Mouse (Mus musculus) stomach, embryonic 14.5 days (tissue): Measurements from ENCODE around the gene Dapk1. TPM values are rescaled to one million over a fixed set of nuclear protein-coding genes. Genes with fewer than 3 reads are reported as not detected.

Experiments
- ATAC-seq: fragments of 200-750 bp; cut with Nextera tagmentation; 2 replicates; pipeline ENCODE4 v1.8.0; 2017; ENCODE audit warnings: low read depth, moderate TSS enrichment; ENCODE audit not compliant: insufficient number of reproducible peaks, insufficient read depth, low FRiP score
- H3K27ac ChIP-seq: fragments of 300-500 bp; sonication (generic); 2 replicates; pipeline ENCODE4 v1.5.1; 2014; ENCODE audit warnings: mild to moderate bottlenecking, low read length, moderate library complexity, mixed read lengths
- H3K27me3 ChIP-seq: fragments of 300-500 bp; sonication (generic); 2 replicates; pipeline ENCODE4 v1.6.1; 2014; ENCODE audit warnings: low read length, control low read depth, mixed read lengths; ENCODE audit not compliant: control insufficient read depth, insufficient read depth
- H3K36me3 ChIP-seq: fragments of 300-500 bp; sonication (generic); 2 replicates; pipeline ENCODE4 v1.6.1; 2014; ENCODE audit warnings: mild to moderate bottlenecking, control low read depth, low read length, moderate library complexity, mixed read lengths; ENCODE audit not compliant: control insufficient read depth, insufficient read depth
- H3K4me1 ChIP-seq: fragments of 300-500 bp; sonication (generic); 2 replicates; pipeline ENCODE4 v1.6.1; 2014; ENCODE audit warnings: low read length, control low read depth, mixed read lengths; ENCODE audit not compliant: control insufficient read depth, insufficient read depth
- H3K4me2 ChIP-seq: fragments of 300-500 bp; sonication (generic); replicated peaks from 2 replicates; pipeline ENCODE4 v1.6.1; 2014; ENCODE audit warnings: low read depth, low read length, control low read depth
- H3K4me3 ChIP-seq: fragments of 300-500 bp; sonication (generic); 2 replicates; pipeline ENCODE4 v1.5.1; 2014; ENCODE audit warnings: low read depth, low read length, control low read depth
- H3K9ac ChIP-seq: fragments of 300-500 bp; sonication (generic); replicated peaks from 2 replicates; pipeline ENCODE4 v1.6.1; 2014; ENCODE audit warnings: low read depth, mild to moderate bottlenecking, control low read depth, low read length, moderate library complexity, mixed read lengths
- H3K9me3 ChIP-seq: fragments of 300-500 bp; sonication (generic); 2 replicates; pipeline ENCODE4 v1.6.1; 2016; ENCODE audit warnings: low read depth, low read length, control low read depth; ENCODE audit not compliant: control insufficient read depth
- WGBS: fragments of 180-500 bp; shearing (Covaris S2); extraction: QIAGEN DNeasy Blood & Tissue Kit; methylation state at CpG from one replicate; pipeline ENCODE4 v1.1.7; 2014; 5-methylcytosine and 5-hydroxymethylcytosine counted together
- polyA plus RNA-seq: library from polyadenylated mRNA; unstranded; fragments of >200 nt; fragmentation: Nextera tagmentation; extraction: Ambion mirVana; gene quantifications from 2 replicates; pipeline ENCODE4 v1.2.1, GENCODE M21; 2014

Gene Dapk1
- 16.2 and 21.6 TPM in 2 replicates for polyA plus RNA-seq

DNA sequence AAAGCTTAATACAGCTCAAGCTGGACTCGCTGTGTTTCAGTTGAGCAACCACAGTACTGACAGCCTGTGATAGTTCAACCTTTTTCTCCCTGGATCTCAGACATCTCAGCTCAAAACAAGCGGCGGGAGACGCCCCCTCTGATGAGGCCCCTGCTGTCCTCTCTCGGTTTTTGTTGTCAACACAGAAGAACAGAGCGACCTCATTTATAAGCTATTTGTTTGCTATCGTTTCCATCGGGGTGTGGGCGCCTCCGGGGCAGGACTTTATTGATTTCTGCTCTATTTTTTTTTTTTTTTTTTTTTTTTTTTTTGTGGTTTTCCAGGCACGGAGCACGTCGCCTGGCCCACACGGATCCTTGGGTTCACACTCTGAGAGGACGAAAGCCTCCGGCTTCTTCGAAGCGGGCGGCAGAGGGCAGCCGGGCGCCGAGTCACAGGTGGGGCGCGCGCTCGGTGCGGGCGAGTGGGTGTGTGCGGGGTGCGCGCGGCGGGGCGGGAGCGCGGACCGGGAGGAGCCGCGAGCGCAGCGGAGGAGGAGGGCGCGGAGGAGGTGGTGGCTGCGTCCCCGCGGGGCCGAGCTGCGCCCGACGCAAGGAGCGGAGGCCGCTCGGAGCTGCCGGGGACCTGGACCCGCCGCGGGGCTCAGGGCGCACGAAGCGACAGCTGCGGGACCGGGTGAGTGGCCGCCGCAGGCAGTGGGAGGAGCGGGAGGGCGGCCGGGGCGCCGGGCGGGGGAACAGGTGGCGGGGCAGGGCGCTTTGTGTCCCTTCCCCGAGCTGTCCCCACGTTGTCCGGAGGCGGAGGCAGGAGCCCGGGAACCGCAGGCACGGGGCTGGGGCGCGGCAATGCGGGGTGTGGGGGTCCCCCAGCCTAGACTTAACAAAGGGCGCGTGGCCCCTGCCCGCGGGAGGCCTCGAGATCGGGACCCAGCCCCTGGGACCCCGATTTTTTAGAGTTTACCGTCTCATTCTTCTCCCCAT, at the start of gene Dapk1:
Gene Dapk1 (plus strand): TSS at position 512 of the 980 bp plus-strand sequence.
- Histone ChIP-seq H3K9me3 (no peaks in the 10 kb centered on the region), H3K9ac (peak within 1 kb of the TSS; percentile 65), H3K4me1 (peaks cover 7% of the 10 kb centered on the region; the same call in 1 of the 2 replicates), H3K27ac (peak within 1 kb of the TSS; percentile 79), H3K27me3 (no peaks in the 10 kb centered on the region), H3K4me3 (peak within 1 kb of the TSS; percentile 80), H3K4me2 (peak within 1 kb of the TSS; percentile 85), H3K36me3 (no peaks in the 10 kb centered on the region)
- peak; percentile 90 for ATAC-seq
- WGBS = under 1% methylated on average over 55 of the region's 90 CpGs

DNA sequence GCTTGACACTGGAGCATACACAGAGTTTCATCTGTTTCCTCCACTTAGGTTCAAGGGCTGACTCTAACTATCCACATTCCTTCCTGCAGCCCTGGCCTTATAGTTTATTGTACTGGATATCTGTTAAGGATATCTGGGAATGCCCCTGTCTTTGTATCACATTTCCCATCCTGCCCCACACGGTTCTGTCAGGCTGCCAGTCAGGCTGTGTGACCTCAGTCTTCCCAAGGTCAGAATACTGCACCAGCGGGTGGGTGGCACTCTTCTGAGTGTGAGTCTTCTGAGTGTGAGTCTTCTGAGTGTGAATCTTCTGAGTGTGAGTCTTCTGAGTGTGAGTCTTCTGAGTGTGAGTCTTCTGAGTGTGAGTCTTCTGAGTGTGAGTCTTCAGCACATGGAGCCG, 48.4 kb upstream of the Dapk1 start:
- Histone ChIP-seq H3K4me2 (no peak overlapping the region), H3K36me3 (no peaks in the 10 kb centered on the region), H3K9ac (no peak overlapping the region), H3K9me3 (no peaks in the 10 kb centered on the region), H3K27ac (no peak overlapping the region), H3K27me3 (no peaks in the 10 kb centered on the region), H3K4me1 (no peaks in the 10 kb centered on the region), H3K4me3 (no peak overlapping the region)
- WGBS = 66% methylated on average over 3 of the region's 3 CpGs
- ATAC-seq = no peak

DNA sequence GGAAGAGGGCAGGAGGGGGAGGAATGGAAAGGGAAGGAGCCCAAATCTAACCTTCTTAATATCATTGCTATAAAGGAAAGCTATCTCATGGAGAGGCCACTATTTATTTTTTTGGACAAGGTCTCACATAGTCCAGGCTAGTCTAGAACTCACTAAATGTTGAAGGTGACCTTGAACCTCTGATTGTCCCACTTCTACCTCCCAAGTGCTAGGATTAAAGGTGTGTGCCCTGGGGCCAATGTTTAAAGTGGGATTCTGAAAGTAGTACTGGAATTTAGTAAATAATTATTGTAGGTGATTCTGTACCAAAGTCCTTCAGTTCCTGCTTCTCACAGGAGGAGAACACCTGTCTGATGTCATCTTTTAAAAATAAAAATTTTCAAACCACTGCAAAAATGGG, 45.3 kb upstream of the Dapk1 start:
- no peak overlapping the region for H3K9ac ChIP-seq
- H3K4me1 ChIP-seq = no peaks in the 10 kb centered on the region
- no peak overlapping the region for H3K4me3 ChIP-seq
- H3K27me3 ChIP-seq = no peaks in the 10 kb centered on the region
- no peaks in the 10 kb centered on the region for H3K9me3 ChIP-seq
- no peak overlapping the region for H3K27ac ChIP-seq
- no peak for ATAC-seq
- no peaks in the 10 kb centered on the region for H3K36me3 ChIP-seq
- no peak overlapping the region for H3K4me2 ChIP-seq

DNA sequence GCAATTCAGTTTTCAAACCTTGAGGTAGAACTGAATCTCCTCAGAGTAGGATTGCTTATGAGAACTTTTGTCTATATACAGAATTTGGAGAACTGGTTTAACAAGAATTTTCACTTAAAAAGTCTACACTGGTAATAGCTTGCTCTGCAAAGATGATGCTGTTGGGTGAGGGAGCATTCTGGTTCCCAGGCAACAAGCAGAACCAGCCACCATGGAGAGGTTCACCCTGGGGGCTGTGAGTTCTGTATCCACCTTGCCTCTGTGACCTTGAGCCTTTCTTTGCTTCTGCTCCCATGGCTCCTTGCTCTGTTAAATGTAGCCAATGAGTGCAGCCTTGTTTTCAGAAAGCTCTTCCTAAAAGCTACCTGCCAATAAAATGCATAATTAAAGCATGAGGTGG, 44.8 kb upstream of the Dapk1 start:
- H3K4me2 ChIP-seq = no peak overlapping the region
- no peaks in the 10 kb centered on the region for H3K27me3 ChIP-seq

DNA sequence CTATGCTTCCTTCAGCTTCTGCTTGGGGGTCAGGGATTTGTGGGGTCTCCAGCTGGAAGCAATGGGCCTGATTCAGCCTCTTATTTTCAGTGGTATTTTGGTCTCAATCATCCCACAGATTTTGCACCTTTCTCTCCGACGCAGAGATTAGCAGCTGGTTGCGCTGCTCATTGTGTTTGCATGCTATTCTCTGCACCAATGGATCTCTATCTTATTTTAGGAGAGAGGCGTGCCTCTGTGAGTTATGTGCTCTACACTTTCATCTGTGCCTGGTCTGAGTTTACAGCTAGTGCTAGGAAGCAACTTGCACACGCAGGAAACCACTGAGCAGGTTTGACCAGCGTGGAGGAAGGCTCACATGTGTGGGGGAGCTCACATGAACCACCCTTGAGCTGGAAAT, 37.4 kb upstream of the Dapk1 start:
- H3K36me3 ChIP-seq = no peaks in the 10 kb centered on the region
- H3K27me3 ChIP-seq = no peaks in the 10 kb centered on the region
- H3K9ac ChIP-seq = no peak overlapping the region
- H3K4me3 ChIP-seq = no peak overlapping the region
- 66% methylated on average over 6 of the region's 6 CpGs for WGBS
- H3K9me3 ChIP-seq = no peaks in the 10 kb centered on the region
- no peak for ATAC-seq
- no peak overlapping the region for H3K4me2 ChIP-seq
- H3K4me1 ChIP-seq = no peaks in the 10 kb centered on the region
- no peak overlapping the region for H3K27ac ChIP-seq

More for the DNA sequence above, 44.8 kb upstream of the Dapk1 start:
- H3K9ac ChIP-seq = no peak overlapping the region
- no peaks in the 10 kb centered on the region for H3K36me3 ChIP-seq
- no peak for ATAC-seq
- H3K4me1 ChIP-seq = no peaks in the 10 kb centered on the region
- H3K27ac ChIP-seq = no peak overlapping the region
- no peaks in the 10 kb centered on the region for H3K9me3 ChIP-seq
- H3K4me3 ChIP-seq = no peak overlapping the region

- H3K27ac ChIP-seq = no peak overlapping the region
- H3K4me2 ChIP-seq = no peak overlapping the region
- no peak for ATAC-seq
- H3K9ac ChIP-seq = no peak overlapping the region
- no peaks in the 10 kb centered on the region for H3K36me3 ChIP-seq
- 90% methylated on average over 1 of the region's 1 CpGs for WGBS
- no peaks in the 10 kb centered on the region for H3K9me3 ChIP-seq
- no peaks in the 10 kb centered on the region for H3K27me3 ChIP-seq
- H3K4me3 ChIP-seq = no peak overlapping the region
- no peaks in the 10 kb centered on the region for H3K4me1 ChIP-seq
Measured at GRCm38 (mm10) chr13:60568934-60569548, 32.7 kb upstream of the Dapk1 start.

DNA sequence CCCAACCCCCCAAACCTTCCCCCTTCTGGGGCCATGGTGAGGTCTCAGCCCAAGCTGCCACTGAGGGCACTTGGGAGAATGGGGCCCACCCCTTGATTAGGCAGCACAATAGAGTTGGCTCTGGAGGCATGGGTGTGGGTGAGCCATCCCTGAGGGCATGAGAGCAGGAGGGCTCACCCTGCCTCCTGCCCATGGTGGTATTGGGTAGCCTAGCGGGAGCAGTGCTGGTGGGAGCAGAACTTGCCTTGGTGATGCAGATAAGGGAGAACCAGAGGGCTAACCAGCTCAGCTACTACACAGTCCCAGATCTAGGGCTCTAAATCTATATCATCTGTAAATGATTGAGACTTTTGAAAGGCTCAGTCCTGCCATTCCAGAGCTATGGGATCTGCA, 32.2 kb upstream of the Dapk1 start:
- no peak overlapping the region for H3K4me2 ChIP-seq
- no peak overlapping the region for H3K9ac ChIP-seq
- no peaks in the 10 kb centered on the region for H3K27me3 ChIP-seq
- H3K27ac ChIP-seq = no peak overlapping the region
- H3K9me3 ChIP-seq = no peaks in the 10 kb centered on the region
- WGBS = 95% methylated on average over 1 of the region's 1 CpGs
- no peak overlapping the region for H3K4me3 ChIP-seq
- no peak for ATAC-seq
- no peaks in the 10 kb centered on the region for H3K4me1 ChIP-seq
- no peaks in the 10 kb centered on the region for H3K36me3 ChIP-seq

GRCm38 (mm10) chr13:60573541-60573940, 28.2 kb upstream of the Dapk1 start:
- H3K27me3 ChIP-seq = no peaks in the 10 kb centered on the region
- no peak overlapping the region for H3K9ac ChIP-seq
- H3K36me3 ChIP-seq = no peaks in the 10 kb centered on the region
- 72% methylated on average over 3 of the region's 3 CpGs for WGBS
- H3K4me3 ChIP-seq = no peak overlapping the region
- ATAC-seq = no peak
- no peaks in the 10 kb centered on the region for H3K4me1 ChIP-seq
- no peak overlapping the region for H3K27ac ChIP-seq
- no peak overlapping the region for H3K4me2 ChIP-seq
- H3K9me3 ChIP-seq = no peaks in the 10 kb centered on the region
